Mouse (Mus musculus) liver, adult 2 months (tissue): ENCODE data around the gene Rtl9. TPM values are rescaled to one million over a fixed set of nuclear protein-coding genes. Genes with fewer than 3 reads are reported as not detected.

ENCODE experiments used
- DNase-seq: peaks from one replicate; pipeline ENCODE4 v3.0.0-alpha.2; 2011; ENCODE audit warnings: low read depth, low spot score; ENCODE audit errors: extremely low read depth
- H3K27ac ChIP-seq: fragments of 200-500 bp; replicated peaks from 2 replicates; pipeline ENCODE4 v1.5.1; 2012; ENCODE audit warnings: low read depth, mild to moderate bottlenecking, control low read depth, inconsistent platforms, low read length; ENCODE audit not compliant: insufficient read depth
- H3K27me3 ChIP-seq: fragments of 200-500 bp; 2 replicates; pipeline ENCODE4 v1.6.1; 2012; ENCODE audit warnings: mild to moderate bottlenecking, moderate library complexity, low read length, inconsistent platforms; ENCODE audit not compliant: control insufficient read depth, insufficient read depth
- H3K36me3 ChIP-seq: fragments of 200-500 bp; 2 replicates; pipeline ENCODE4 v1.6.1; 2012; ENCODE audit warnings: low read length, inconsistent platforms; ENCODE audit not compliant: control insufficient read depth, insufficient read depth
- H3K4me1 ChIP-seq: fragments of 200-500 bp; 2 replicates; pipeline ENCODE4 v1.6.1; 2011; ENCODE audit warnings: low read length; ENCODE audit not compliant: control insufficient read depth, insufficient read depth
- H3K4me3 ChIP-seq: fragments of 200-500 bp; 2 replicates; pipeline ENCODE4 v1.5.1; 2011; ENCODE audit warnings: low read depth, mild to moderate bottlenecking, control low read depth, low read length, moderate library complexity; ENCODE audit not compliant: insufficient read depth
- H3K79me2 ChIP-seq: fragments of 200-500 bp; 2 replicates; pipeline ENCODE4 v1.6.1; 2012; ENCODE audit warnings: inconsistent platforms, mild to moderate bottlenecking, low read length, moderate library complexity; ENCODE audit not compliant: control insufficient read depth, insufficient read depth
- H3K9ac ChIP-seq: fragments of 200-500 bp; 2 replicates; pipeline ENCODE4 v1.6.1; 2012; ENCODE audit warnings: low read depth, mild to moderate bottlenecking, control low read depth, inconsistent platforms, low read length
- CTCF ChIP-seq: fragments of 200-500 bp; IDR thresholded peaks from 2 replicates; pipeline ENCODE4 v1.5.1; 2011; ENCODE audit warnings: low read depth, low read length, control low read depth
- POLR2A ChIP-seq: fragments of 200-500 bp; IDR thresholded peaks from 2 replicates; pipeline ENCODE4 v1.6.1; 2011; ENCODE audit warnings: low read length, control low read depth; ENCODE audit not compliant: insufficient read depth; ENCODE audit errors: extremely low read depth
- WGBS: fragments of 180-500 bp; shearing (Covaris S2); methylation state at CpG from one replicate; pipeline ENCODE4 v1.1.7; 2018; 5-methylcytosine and 5-hydroxymethylcytosine counted together
- polyA plus RNA-seq: library from polyadenylated mRNA; depleted of rRNA; stranded (reverse); fragments of >200 nt; gene quantifications from 2 replicates; pipeline ENCODE4 v1.2.3, GENCODE M21; 2012; rRNA removed
- total RNA-seq: library from RNA; depleted of rRNA; stranded (reverse); fragments of >200 nt; gene quantifications from 2 replicates; pipeline ENCODE4 v1.2.3, GENCODE M21; 2014; rRNA removed

Gene Rtl9
- total RNA-seq (not detected in 2 replicates), polyA plus RNA-seq (not detected in 2 replicates)

- no peak within 1 kb of the TSS for H3K9ac ChIP-seq
- H3K36me3 ChIP-seq = no peaks in the 10 kb centered on the region
- DNase-seq = peak; percentile 77
- no peak within 1 kb of the TSS for H3K4me3 ChIP-seq
- H3K79me2 ChIP-seq = no peaks in the 10 kb centered on the region
- no peak for TF ChIP-seq POLR2A
- TF ChIP-seq CTCF = peak; percentile 34; the same call in 1 of the 2 replicates
- H3K4me1 ChIP-seq = peaks cover 3% of the 10 kb centered on the region; the same call in 1 of the 2 replicates
- WGBS = 35% methylated on average over 1 of the region's 1 CpGs
- no peaks in the 10 kb centered on the region for H3K27me3 ChIP-seq
- H3K27ac ChIP-seq = no peak within 1 kb of the TSS
Observed at GRCm38 (mm10) chrX:143099044-143099754, at the start of gene Rtl9. Gene Rtl9, plus strand, starts transcription at chrX:143099594.

- H3K27ac ChIP-seq = no peak overlapping the region
- no peaks in the 10 kb centered on the region for H3K36me3 ChIP-seq
- H3K4me1 ChIP-seq = no peaks in the 10 kb centered on the region
- TF ChIP-seq CTCF (peak; percentile 27; the same call in 1 of the 2 replicates), POLR2A (no peak)
- H3K9ac ChIP-seq = no peak overlapping the region
- H3K27me3 ChIP-seq = no peaks in the 10 kb centered on the region
- peak; percentile 17 for DNase-seq
- H3K79me2 ChIP-seq = no peaks in the 10 kb centered on the region
- H3K4me3 ChIP-seq = no peak overlapping the region
Observed at GRCm38 (mm10) chrX:143051478-143051877, 47.9 kb upstream of the Rtl9 start.

GRCm38 (mm10) chrX:143051921-143052320 is 47.5 kb upstream of the Rtl9 start:
- 39% methylated on average over 4 of the region's 4 CpGs for WGBS
- Histone ChIP-seq H3K4me3 (no peak overlapping the region), H3K4me1 (no peaks in the 10 kb centered on the region), H3K27me3 (no peaks in the 10 kb centered on the region), H3K9ac (no peak overlapping the region), H3K27ac (no peak overlapping the region), H3K79me2 (no peaks in the 10 kb centered on the region), H3K36me3 (no peaks in the 10 kb centered on the region)
- no peak for DNase-seq
- TF ChIP-seq CTCF (no peak), POLR2A (no peak)

GRCm38 (mm10) chrX:143058829-143059228 is 40.6 kb upstream of the Rtl9 start:
- peak; percentile 11 for DNase-seq
- H3K27me3 ChIP-seq = no peaks in the 10 kb centered on the region
- no peak overlapping the region for H3K27ac ChIP-seq
- H3K79me2 ChIP-seq = no peaks in the 10 kb centered on the region
- H3K4me1 ChIP-seq = no peaks in the 10 kb centered on the region; the same call in 1 of the 2 replicates
- TF ChIP-seq POLR2A = no peak
- TF ChIP-seq CTCF = peak; percentile 85
- 2% methylated on average over 12 of the region's 12 CpGs for WGBS
- H3K9ac ChIP-seq = no peak overlapping the region
- no peaks in the 10 kb centered on the region for H3K36me3 ChIP-seq
- no peak overlapping the region for H3K4me3 ChIP-seq

- Histone ChIP-seq H3K27me3 (no peaks in the 10 kb centered on the region), H3K36me3 (no peaks in the 10 kb centered on the region), H3K9ac (no peak overlapping the region), H3K27ac (no peak overlapping the region), H3K4me3 (no peak overlapping the region), H3K79me2 (no peaks in the 10 kb centered on the region), H3K4me1 (peaks cover 7% of the 10 kb centered on the region)
- WGBS = 70% methylated on average over 11 of the region's 11 CpGs
- TF ChIP-seq CTCF (no peak), POLR2A (no peak)
- DNase-seq = no peak
Observed at GRCm38 (mm10) chrX:143062641-143063355, 36.6 kb upstream of the Rtl9 start.
